Mouse (Mus musculus): ENCODE data around the gene Wnt9a.

GRCm38 (mm10) chr11:59313944-59314343 is 7.2 kb downstream of the Wnt9a start:
- TF ChIP-seq CTCF (IDR thresholded peaks at IDR 0.05; ENCODE audit: low read depth) (no peak), EP300 (IDR thresholded peaks at IDR 0.05; ENCODE audit: low read depth) (no peak)

Measured in liver, embryonic 14.5 days (tissue).